Mouse (Mus musculus) liver, embryonic 11.5 days (tissue): ENCODE data around the gene Gm34653. TPM values are rescaled to one million over a fixed set of nuclear protein-coding genes. Genes with fewer than 3 reads are reported as not detected.
"Not testable (repeated sequence)": the region's sequence is repeated elsewhere in the genome, so short reads cannot be mapped to it uniquely, and the experiment has no call there.

Experiments used
- ATAC-seq: fragments of 200-750 bp; cut with Nextera tagmentation; replicated peaks from 2 replicates; pipeline ENCODE4 v1.8.0; 2017; ENCODE audit warnings: moderate number of reproducible peaks, mild to moderate bottlenecking, moderate TSS enrichment, moderate library complexity; ENCODE audit not compliant: low FRiP score
- DNase-seq: peaks from one replicate; pipeline ENCODE4 v3.0.0-alpha.2; 2017; ENCODE audit warnings: low spot score
- H3K27ac ChIP-seq: fragments of 300-500 bp; sonication (generic); 2 replicates; pipeline ENCODE4 v1.5.1; 2014; ENCODE audit warnings: mild to moderate bottlenecking, low read depth, low read length, control low read depth
- H3K27me3 ChIP-seq: fragments of 300-500 bp; sonication (generic); replicated peaks from 2 replicates; pipeline ENCODE4 v1.6.1; 2014; ENCODE audit warnings: low read length, mixed read lengths; ENCODE audit not compliant: control insufficient read depth, insufficient read depth
- H3K36me3 ChIP-seq: fragments of 300-500 bp; sonication (generic); 2 replicates; pipeline ENCODE4 v1.6.1; 2014; ENCODE audit warnings: mild to moderate bottlenecking, low read length, moderate library complexity, mixed read lengths; ENCODE audit not compliant: control insufficient read depth, insufficient read depth
- H3K4me1 ChIP-seq: fragments of 300-500 bp; sonication (generic); replicated peaks from 2 replicates; pipeline ENCODE4 v1.6.1; 2014; ENCODE audit warnings: low read length, mixed read lengths; ENCODE audit not compliant: control insufficient read depth, insufficient read depth
- H3K4me2 ChIP-seq: fragments of 300-500 bp; sonication (generic); 2 replicates; pipeline ENCODE4 v1.6.1; 2014; ENCODE audit warnings: mild to moderate bottlenecking, control low read depth, moderate library complexity
- H3K4me3 ChIP-seq: fragments of 300-500 bp; sonication (generic); 2 replicates; pipeline ENCODE4 v1.5.1; 2014; ENCODE audit warnings: low read depth, low read length, control low read depth
- H3K9ac ChIP-seq: fragments of 300-500 bp; sonication (generic); 2 replicates; pipeline ENCODE4 v1.6.1; 2014; ENCODE audit warnings: low read depth, low read length, control low read depth
- H3K9me3 ChIP-seq: fragments of 300-500 bp; sonication (generic); 2 replicates; pipeline ENCODE4 v1.6.1; 2016; ENCODE audit warnings: low read length, inconsistent platforms, mixed read lengths; ENCODE audit not compliant: control insufficient read depth
- WGBS: fragments of 180-500 bp; shearing (Covaris S2); extraction: QIAGEN DNeasy Blood & Tissue Kit; methylation state at CpG from one replicate; pipeline ENCODE4 v1.1.7; 2014; 5-methylcytosine and 5-hydroxymethylcytosine counted together
- polyA plus RNA-seq: library from polyadenylated mRNA; unstranded; fragments of >200 nt; fragmentation: Nextera tagmentation; extraction: Ambion mirVana; gene quantifications from 2 replicates; pipeline ENCODE4 v1.2.1, GENCODE M21; 2014

The Gm34653 gene
- polyA plus RNA-seq, result not detected in 2 replicates

DNA sequence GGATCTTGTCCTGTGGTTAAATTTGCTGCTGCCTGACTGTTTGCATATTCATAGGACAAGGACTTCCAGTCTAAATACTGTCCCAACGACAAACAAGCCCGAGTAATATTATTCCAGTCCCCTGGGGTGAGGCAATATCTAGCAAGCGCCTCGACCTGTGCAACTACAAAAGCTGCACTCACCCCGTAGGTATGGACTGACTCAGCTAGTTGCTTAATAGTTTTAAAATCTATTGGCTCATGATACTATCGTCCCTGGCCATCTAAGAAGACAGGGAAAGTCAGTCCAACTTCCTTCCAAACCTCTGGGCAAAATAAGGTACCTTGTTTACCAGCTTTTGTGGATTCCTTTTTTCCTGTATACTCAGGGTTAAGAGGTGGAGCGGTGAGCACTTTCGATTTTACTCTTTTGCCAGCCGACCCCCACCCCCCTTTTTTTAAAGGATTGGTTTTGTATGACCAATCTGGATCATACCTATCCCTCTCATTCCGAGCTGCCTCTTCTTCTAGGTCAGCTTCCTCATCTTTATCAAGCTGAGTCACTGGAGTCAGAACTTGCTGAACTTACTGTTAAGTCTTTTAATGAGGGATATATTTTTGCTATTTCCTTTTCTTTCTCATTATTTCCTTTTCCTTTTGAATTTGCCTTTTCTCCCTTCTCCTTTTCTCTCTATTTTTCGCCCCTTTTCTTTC is at the start of gene Gm34653:
Gm34653 (plus strand) TSS at position 242 of the 692 bp plus-strand sequence.
- not testable (repeated sequence) for DNase-seq, ATAC-seq, H3K27me3 ChIP-seq, H3K4me1 ChIP-seq, H3K4me3 ChIP-seq, H3K9ac ChIP-seq, H3K9me3 ChIP-seq, H3K36me3 ChIP-seq, H3K27ac ChIP-seq, H3K4me2 ChIP-seq
- 68% methylated on average over 11 of the region's 11 CpGs for WGBS

DNA sequence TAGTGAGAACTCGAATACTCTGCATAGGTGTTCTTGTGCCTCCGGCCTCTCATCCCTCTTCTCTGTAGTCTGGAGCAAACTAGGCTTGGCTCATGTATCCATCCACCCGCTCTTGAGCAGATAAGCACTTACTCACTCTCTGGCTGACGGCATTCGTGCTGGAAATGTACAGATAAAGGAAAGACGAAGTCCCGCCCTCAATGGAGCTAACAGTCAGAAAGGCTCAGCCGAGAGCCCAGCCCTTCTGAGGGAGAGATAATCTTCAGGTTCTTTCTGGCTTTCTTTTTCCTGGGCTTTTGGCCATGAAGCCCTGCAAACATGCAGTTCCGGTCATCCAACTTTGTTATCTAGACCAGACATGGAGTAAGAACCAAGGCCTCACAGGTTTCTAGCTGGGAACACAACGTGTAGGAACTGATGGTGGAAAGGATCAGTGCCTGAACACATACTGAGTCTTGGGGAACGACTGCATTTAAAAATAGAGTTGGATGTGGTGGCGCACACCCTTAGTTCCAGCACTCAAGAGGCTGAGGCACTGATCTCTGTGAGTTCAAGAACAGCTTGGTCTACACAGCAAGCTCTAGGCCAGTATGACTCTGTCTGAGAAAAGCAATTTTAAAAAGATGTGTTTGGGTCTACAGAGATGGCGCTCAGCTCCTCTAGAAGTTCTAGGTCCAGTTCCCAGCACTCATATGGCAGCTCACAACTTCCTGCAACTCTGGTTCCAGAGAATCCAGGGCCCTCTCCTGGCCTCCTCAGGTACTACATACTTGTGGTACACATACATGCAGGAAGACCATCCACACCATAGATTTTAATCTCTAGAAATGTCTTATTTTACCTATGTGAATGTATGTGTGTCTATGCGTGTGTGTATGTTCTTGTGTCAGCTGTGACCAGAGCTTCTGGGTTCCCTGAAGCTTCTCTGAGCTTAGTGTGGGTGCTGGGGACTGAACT is 49.5 kb upstream of the Gm34653 start:
- no peaks in the 10 kb centered on the region for H3K27me3 ChIP-seq
- peak overlapping the region; percentile 42 for H3K4me2 ChIP-seq
- H3K9ac ChIP-seq, result peak overlapping the region; percentile 25; the same call in 1 of the 2 replicates
- ATAC-seq, result peak; percentile 96
- 51% methylated on average over 14 of the region's 14 CpGs for WGBS
- H3K36me3 ChIP-seq, result peaks cover 33% of the 10 kb centered on the region
- H3K9me3 ChIP-seq, result no peaks in the 10 kb centered on the region
- H3K4me3 ChIP-seq, result no peak overlapping the region
- peak; percentile 49 for DNase-seq
- H3K27ac ChIP-seq, result peak overlapping the region; percentile 90
- peaks cover 8% of the 10 kb centered on the region for H3K4me1 ChIP-seq

- Histone ChIP-seq H3K36me3 (peaks cover 33% of the 10 kb centered on the region), H3K27ac (peak overlapping the region; percentile 90), H3K27me3 (no peaks in the 10 kb centered on the region), H3K9me3 (no peaks in the 10 kb centered on the region), H3K4me2 (no peak overlapping the region), H3K4me1 (peaks cover 8% of the 10 kb centered on the region), H3K4me3 (no peak overlapping the region), H3K9ac (no peak overlapping the region)
- ATAC-seq (no peak), DNase-seq (no peak)
- WGBS, result 70% methylated on average over 2 of the region's 2 CpGs
These were observed 48.7 kb upstream of the Gm34653 start for GRCm38 (mm10) chr2:34784085-34784484.

GRCm38 (mm10) chr2:34790282-34790681 is 42.5 kb upstream of the Gm34653 start:
- Histone ChIP-seq H3K9ac (0 out of 2 replicates have a peak overlapping the region, but pooled peaks have one; percentile 8), H3K27ac (no peak overlapping the region), H3K4me3 (no peak overlapping the region), H3K27me3 (no peaks in the 10 kb centered on the region), H3K4me1 (no peaks in the 10 kb centered on the region), H3K4me2 (no peak overlapping the region), H3K36me3 (peaks cover 30% of the 10 kb centered on the region), H3K9me3 (peaks cover 2% of the 10 kb centered on the region; the same call in 1 of the 2 replicates)
- ATAC-seq (no peak), DNase-seq (no peak)
- 85% methylated on average over 8 of the region's 8 CpGs for WGBS

DNA sequence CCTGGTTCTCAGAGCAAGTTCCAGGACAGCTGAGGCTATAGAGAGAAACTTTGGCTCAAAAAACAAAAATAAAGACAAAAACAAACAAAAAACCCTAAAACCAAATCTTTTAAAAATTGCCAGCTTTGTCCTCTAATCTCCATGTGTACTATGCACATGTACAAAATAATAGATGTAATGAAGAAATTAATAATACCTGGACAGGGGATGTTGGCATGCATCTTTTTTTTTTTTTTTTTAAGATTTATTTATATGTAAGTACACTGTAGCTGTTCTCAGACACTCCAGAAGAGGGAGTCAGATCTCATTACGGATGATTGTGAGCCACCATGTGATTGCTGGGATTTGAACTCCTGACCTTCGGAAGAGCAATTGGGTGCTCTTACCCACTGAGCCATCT is 40.3 kb upstream of the Gm34653 start:
- not testable (repeated sequence) for ATAC-seq, H3K27me3 ChIP-seq, H3K4me3 ChIP-seq, H3K4me2 ChIP-seq, H3K4me1 ChIP-seq, H3K27ac ChIP-seq, DNase-seq, H3K9me3 ChIP-seq, H3K9ac ChIP-seq
- H3K36me3 ChIP-seq, result peaks cover 26% of the 10 kb centered on the region
- WGBS, result 91% methylated on average over 2 of the region's 2 CpGs

GRCm38 (mm10) chr2:34794511-34794910 is 38.3 kb upstream of the Gm34653 start:
- Histone ChIP-seq H3K4me3 (no peak overlapping the region), H3K4me2 (no peak overlapping the region), H3K27me3 (no peaks in the 10 kb centered on the region), H3K4me1 (peaks cover 9% of the 10 kb centered on the region), H3K27ac (no peak overlapping the region), H3K9ac (no peak overlapping the region), H3K36me3 (peaks cover 24% of the 10 kb centered on the region), H3K9me3 (peaks cover 2% of the 10 kb centered on the region; the same call in 1 of the 2 replicates)
- DNase-seq (no peak), ATAC-seq (no peak)
- WGBS, result 92% methylated on average over 2 of the region's 2 CpGs

DNA sequence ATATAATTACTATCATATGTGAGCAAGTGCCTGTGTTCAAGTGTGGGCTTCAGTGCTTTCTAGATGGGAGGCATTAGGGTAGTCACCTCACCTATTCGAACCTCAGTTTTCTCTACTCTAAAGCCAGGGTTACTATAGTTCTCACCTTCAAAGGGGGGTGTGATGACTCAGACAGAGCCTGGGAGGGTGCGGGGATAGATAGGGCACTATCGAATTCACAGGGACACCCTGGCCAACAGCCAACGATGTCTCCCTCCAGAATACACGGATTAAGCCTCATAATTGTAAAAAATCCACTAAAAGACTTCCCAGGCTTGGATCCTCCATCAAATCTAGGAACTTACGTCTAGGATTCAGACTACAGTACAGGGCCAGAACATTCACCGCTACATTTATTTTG is 37.4 kb upstream of the Gm34653 start:
- Histone ChIP-seq H3K9me3 (peaks cover 2% of the 10 kb centered on the region; the same call in 1 of the 2 replicates), H3K9ac (no peak overlapping the region), H3K36me3 (peaks cover 19% of the 10 kb centered on the region), H3K27me3 (no peaks in the 10 kb centered on the region), H3K4me1 (peaks cover 11% of the 10 kb centered on the region), H3K4me3 (no peak overlapping the region), H3K27ac (no peak overlapping the region), H3K4me2 (no peak overlapping the region)
- ATAC-seq (no peak), DNase-seq (no peak)
- WGBS, result 91% methylated on average over 7 of the region's 7 CpGs

- Histone ChIP-seq H3K9me3 (no peaks in the 10 kb centered on the region), H3K4me2 (peak within 1 kb of the TSS; percentile 82), H3K4me1 (peaks cover 22% of the 10 kb centered on the region), H3K9ac (peak within 1 kb of the TSS; percentile 86), H3K36me3 (peaks cover 8% of the 10 kb centered on the region; the same call in 1 of the 2 replicates), H3K4me3 (peak within 1 kb of the TSS; percentile 81), H3K27ac (peak within 1 kb of the TSS; percentile 85), H3K27me3 (no peaks in the 10 kb centered on the region)
- peak; percentile 89 for DNase-seq
- WGBS, result 3% methylated on average over 44 of the region's 44 CpGs
- peak; percentile 80 for ATAC-seq
These were observed 33.2 kb upstream of the Gm34653 start, which contains the start of gene Rabepk for GRCm38 (mm10) chr2:34799357-34800256. Gene Rabepk (minus strand): TSS chr2:34799912.
